Mouse (Mus musculus): ENCODE results near the gene Phactr4.

GRCm38 (mm10) chr4:132355403-132355802, 66.9 kb downstream of the Phactr4 start:
- no peak for TF ChIP-seq CTCF (IDR thresholded peaks at IDR 0.05; ENCODE audit: insufficient read depth, low read length)
- TF ChIP-seq POLR2A (IDR thresholded peaks at IDR 0.05; ENCODE audit: borderline replicate concordance, extremely low read depth, low read depth, low read length): no peak

Measured in lung, adult 2 months (tissue).